Mouse (Mus musculus): Measurements from ENCODE around the gene Bcl3.
"Not testable (repeated sequence)": the region's sequence is repeated elsewhere in the genome, so short reads cannot be mapped to it uniquely, and the experiment has no call there.

Bcl3 gene

GRCm38 (mm10) chr7:19806356-19806969 lies 16.1 kb downstream of the Bcl3 start:
- no peak for DNase-seq (ENCODE audit: low read depth)

GRCm38 (mm10) chr7:19802995-19803394 lies 19.6 kb downstream of the Bcl3 start:
- peak; percentile 62 for DNase-seq (ENCODE audit: low read depth)

GRCm38 (mm10) chr7:19800764-19801163 lies 21.8 kb downstream of the Bcl3 start:
- DNase-seq (ENCODE audit: low read depth), result peak; percentile 85

- DNase-seq (ENCODE audit: low read depth), result peak; percentile 75
These were observed 25.6 kb downstream of the Bcl3 start, which contains the start of gene Cblc for GRCm38 (mm10) chr7:19796697-19797588. TSS of gene Cblc (minus strand) at chr7:19796809.

DNA sequence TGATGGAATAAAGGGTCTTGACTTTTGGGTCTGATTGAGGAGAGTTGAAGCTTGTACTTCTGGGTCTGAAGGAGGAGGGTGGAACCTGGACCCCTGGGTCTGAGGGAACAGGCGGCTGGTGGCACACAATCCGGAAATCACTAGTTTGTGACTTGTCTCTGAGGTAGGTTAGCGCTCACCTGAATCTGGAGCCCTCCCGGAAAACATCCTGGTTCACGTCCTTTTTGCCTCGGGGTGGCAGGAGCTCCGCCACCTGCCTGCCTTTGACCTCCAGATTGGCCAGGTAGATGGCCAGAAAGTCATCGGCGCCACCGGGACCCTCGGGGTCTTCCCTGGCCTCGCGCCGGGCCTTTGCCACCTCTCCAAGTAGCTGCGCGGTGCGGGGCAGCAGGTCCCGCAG lies 26.3 kb downstream of the Bcl3 start:
- DNase-seq (ENCODE audit: low read depth), result no peak

- DNase-seq (ENCODE audit: low read depth), result no peak
These were observed 27.3 kb downstream of the Bcl3 start for GRCm38 (mm10) chr7:19795236-19795635.

GRCm38 (mm10) chr7:19792701-19793630 lies 29.6 kb downstream of the Bcl3 start:
- no peak for DNase-seq (ENCODE audit: low read depth)

GRCm38 (mm10) chr7:19791504-19791903 lies 31.1 kb downstream of the Bcl3 start:
- not testable (repeated sequence) for DNase-seq (ENCODE audit: low read depth)

DNA sequence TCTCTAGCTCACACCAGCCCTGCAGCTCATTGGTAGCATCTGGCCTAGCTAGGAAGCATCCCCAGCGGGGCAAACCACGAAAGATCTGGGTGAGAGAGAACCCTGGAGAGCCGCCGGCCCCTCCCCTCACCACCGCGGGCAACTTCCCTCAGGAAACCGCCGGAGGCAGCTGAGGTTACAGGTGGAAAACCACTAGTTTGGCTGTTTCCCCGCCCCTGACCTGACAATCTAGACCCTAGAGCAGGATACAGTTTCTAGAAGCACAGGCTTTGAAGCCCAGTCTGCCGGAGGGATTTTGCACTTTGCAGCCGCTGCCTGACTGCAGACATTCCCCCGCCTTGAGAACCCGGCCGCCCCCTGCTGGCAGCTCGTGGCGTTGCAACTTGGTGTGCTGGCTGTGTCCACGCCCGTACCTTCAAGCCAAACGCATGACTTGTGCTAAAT lies 32.6 kb downstream of the Bcl3 start:
- peak; percentile 96 for DNase-seq (ENCODE audit: low read depth)

DNA sequence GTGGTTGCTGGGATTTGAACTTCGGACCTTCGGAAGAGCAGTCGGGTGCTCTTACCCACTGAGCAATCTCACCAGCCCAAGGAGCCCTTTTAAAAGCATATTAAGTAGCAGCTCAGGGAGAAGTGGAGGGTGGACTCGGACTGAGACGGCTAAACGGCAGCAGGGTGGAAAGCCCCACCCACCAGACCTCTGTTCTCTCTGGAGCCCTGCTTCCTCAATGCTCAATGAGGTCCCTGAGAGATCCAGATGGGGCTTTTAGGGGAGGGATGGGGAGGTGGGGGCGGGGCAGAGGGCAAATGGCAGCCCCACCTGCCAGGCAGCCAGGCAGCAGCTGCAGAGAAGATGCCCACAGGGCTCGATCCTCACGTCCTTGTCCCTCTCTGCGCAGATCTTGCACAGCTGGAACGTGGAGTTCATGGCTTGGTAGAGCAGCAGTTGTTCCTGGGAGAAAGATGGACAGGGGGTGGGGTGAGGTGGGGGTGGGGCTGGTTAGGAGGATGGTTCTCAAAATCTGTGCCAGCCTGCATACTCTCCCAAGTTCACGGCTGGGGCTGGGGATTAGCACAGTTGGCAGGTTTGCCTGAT lies 36.6 kb downstream of the Bcl3 start:
- DNase-seq (ENCODE audit: low read depth), result no peak

DNA sequence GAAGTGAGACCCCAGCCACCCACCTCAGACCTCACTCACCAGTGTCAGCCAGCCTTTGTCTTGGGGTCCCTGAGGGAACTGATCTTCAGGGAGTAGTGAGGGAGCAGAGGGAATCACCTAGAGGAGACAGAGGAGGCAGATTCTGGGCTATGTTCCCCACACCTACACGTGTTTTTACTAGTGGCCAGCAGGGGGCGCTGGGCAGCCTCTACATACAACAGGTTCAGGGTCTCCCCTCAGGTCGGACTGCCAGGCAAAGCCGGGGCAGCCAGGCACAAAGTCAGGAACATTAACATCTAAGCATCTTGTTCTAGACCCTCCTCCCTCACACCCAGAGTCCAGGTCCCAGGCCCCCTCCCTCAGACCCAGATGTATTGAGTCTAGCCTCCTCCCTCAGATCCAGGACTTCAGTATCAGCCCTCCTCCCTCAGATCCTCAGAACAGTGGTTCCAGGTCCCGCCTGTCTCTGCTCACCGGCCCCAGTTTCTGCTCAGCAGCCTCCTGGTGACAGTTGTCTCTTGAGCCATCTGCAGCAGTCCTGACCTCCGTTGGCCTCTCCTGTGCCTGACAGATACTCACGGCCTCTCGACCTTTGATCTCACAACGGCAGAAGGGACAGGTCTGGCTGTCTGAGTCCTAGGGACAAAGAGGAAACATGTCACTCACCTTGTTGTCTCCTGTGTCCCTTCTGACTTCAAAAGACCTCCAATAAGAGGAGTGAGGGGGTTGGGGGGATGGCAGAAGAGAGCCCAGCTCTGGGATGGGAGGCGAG lies 37.6 kb downstream of the Bcl3 start:
- DNase-seq (ENCODE audit: low read depth), result peak; percentile 47

GRCm38 (mm10) chr7:19783630-19784029 lies 38.9 kb downstream of the Bcl3 start:
- DNase-seq (ENCODE audit: low read depth), result no peak

DNA sequence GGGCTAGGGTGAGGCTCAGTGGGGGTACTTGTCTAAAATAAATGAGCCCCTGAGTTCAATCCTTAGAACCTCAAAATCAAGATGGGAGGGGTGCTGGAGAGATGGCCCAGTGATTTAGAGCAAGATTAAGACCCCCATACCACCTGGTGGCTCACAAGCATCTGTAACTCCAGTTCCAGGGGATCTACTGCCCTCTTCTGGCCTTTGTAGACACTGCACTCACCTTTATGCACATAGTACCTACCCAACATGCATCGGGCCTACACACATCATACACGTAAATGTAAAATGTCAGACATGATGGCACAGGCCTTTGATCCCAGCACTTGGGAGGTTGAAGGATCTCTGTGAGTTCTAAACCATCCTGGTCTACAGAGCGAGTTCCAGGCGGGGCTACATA lies 39.9 kb downstream of the Bcl3 start:
- DNase-seq (ENCODE audit: low read depth), result peak; percentile 60

GRCm38 (mm10) chr7:19781741-19782140 lies 40.8 kb downstream of the Bcl3 start:
- no peak for DNase-seq (ENCODE audit: low read depth)

DNA sequence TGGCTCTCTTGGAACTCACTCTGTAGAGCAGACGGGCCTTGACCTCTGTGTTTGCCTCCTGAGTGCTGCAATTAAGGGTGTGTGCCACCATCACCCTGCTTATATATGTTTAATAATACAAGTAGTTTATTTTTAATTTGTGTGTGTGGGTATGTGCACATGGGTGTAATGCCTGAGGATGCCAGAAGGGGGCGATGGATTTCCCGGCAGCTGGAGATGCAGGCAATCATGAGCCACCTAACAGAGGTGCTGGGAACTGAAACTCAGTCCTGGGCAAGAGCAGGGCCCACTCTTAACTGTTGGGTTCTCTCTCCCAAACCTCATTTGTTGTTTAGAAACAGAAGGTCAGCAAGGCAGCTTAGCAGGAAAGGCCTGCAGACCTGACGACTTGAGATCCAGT lies 42.7 kb downstream of the Bcl3 start:
- DNase-seq (ENCODE audit: low read depth), result no peak

- no peak for DNase-seq (ENCODE audit: low read depth)
These were observed 43.9 kb downstream of the Bcl3 start for GRCm38 (mm10) chr7:19778645-19779044.

DNA sequence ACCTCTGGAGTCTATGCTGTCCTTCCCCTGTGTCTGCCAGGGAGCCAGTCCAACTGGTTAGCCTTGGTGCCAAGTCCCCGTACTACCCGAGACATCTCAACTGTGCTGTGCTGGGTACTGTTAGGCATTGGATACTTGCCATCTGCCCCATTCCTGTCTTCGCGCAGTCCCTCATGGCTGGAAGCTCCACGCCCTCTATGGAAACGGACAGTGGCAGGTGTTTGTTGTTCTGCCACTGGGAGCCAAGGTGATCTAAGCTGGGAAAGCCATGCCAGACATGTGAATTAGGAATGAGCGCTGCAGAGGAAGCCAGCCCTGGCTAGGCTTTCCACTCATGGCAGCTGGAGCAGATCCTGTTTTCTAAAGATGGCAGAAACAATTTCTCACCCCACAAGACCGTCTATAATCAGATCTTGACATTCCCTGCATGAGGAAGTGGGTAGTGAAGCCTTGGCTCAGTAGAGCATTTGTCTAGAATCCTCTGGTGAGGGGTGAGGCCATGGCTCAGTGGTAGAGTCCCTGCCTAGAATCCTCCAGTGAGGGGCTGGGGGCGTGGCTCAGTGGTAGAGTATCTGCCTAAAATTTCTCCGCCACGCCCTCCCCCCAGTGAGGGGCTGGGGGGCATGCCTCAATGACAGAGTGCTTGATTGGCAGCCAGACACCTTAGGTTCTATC lies 45.4 kb downstream of the Bcl3 start:
- no peak for DNase-seq (ENCODE audit: low read depth)

DNA sequence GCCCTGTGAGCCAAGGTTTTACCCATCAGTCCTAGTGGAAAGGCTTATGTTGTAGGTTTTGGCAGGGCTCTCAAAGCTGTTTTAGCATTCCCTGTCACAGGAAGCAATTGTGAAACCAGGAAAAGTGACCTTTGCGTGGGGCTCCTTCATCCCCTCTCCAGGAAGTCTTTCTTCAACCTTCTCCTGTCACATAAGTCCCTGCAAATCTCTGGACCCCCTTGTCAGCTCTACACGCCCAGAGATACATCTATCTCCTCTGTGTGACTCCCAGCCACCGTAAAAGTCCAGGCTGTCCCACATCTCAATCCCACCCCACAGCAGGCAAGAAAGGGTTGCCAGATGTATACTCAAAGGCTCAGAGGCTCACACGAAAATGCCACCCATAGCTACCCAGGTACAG lies 50.9 kb downstream of the Bcl3 start:
- DNase-seq (ENCODE audit: low read depth), result no peak

DNA sequence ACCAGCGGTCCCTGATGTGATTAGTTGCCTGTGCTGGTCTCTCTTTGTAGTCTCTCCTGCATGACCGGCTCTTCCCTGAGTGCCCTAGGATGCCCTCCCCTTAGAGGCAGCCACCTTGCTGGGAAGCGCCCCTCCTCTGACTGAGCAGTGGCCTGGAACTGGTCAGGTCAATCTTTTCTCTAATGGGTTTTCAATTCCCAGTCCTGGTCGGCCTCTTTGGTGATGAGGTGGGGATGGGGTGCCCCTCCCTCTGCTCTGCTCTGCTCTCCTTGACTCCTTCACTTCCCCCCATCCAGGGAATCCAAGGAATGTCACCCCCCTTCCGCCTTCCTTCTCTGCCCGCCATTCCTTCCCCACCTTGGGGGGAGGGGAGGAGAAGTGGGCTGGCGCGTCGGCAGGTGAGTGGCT lies 51.6 kb downstream of the Bcl3 start, which contains the start of gene Bcam:
Bcam (minus strand) TSS at position 33 of the 408 bp plus-strand sequence.
- no peak for DNase-seq (ENCODE audit: low read depth)

GRCm38 (mm10) chr7:19770375-19770754 lies 52.2 kb downstream of the Bcl3 start:
- no peak for DNase-seq (ENCODE audit: low read depth)

Data from 416B (cell line).